Mouse (Mus musculus): ENCODE data around the gene Micall2.
A peak's percentile ranks its signal among the peaks of the same experiment; 100 is the strongest.
"Not testable (repeated sequence)": the region's sequence is repeated elsewhere in the genome, so short reads cannot be mapped to it uniquely, and the experiment has no call there.

The Micall2 gene

DNA sequence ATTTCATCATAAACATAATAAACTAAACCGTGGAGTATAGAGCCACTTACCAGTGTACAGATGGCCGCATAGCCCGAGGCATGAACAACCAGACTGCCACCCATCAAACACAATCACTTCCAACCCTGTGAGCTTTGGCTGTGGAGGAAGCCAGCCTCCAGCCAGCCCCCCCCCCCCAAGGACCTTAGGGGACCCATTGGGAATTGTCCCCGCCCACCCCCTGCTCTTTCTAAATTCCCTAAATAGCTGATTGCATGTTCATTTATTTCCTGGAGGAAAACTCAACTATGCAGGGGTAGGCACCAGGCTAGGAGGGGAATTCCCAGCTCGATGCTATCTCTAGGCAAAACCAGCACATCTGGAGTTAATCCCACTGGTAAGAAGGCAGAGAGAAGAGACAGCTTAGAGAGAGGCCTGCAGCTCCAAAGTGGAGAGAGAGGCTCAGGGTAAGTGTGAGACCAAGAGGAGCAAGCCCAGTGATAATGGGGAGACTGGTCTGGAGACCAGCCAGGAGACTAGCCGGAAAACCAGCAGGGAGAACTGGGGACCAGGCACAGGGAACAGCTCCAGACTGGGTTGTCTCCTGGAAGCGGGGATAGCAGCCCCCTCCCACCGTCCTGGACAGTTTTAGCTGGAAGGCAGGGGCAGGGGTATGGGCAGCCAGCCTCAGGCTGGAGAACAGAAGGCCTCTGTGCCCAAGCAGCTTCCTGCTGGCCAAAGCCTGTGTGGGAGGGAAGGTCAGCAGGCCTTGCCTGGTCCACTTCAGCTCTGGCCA lies 5.2 kb downstream of the Micall2 start:
- DNase-seq = peak; percentile 49

DNA sequence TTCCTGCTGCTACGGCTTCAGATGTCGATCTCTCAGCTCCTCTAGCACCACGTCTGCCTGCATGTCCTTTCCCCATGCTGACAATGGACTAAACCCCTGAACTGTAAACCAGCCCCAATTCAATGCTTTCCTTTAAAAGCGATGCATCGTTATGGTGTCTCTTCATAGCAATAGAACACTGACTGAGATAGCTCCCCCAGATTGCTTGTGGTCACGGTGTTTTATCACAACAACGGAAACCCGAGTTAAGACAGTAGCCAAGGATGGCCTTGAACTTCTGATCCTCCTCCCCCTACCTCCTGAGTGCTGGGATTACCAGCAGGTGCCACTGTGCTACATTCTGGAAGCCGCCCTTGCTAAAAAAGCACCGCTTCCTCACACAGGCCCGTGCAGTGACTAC lies 8.9 kb downstream of the Micall2 start:
- DNase-seq = no peak

- DNase-seq = no peak
Measured at GRCm38 (mm10) chr5:139726186-139726585, 9.9 kb downstream of the Micall2 start.

GRCm38 (mm10) chr5:139724336-139725116 lies 11.6 kb downstream of the Micall2 start:
- DNase-seq = peak; percentile 65 to 67

GRCm38 (mm10) chr5:139723113-139723512 lies 13.0 kb downstream of the Micall2 start:
- DNase-seq = peak; percentile 60 to 68

DNA sequence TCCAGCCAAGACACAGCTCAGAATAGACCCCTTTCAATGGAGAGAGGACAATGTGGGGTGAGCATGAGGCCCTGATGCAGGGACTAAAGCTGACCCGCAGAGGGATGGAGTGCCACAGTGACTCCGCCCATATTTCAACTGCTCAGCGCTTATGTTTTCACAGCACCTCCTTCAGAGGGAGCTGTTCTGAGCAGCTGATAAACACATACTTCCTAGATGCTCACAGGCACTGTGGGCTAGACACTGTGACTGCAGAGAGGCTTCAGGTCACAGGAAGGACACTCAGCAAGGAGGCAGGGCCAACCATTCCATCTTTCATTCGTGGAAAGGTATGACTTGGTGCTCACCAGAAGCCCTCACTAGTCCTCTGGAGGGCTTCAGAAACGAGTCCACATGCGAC lies 13.4 kb downstream of the Micall2 start:
- peak in 1 of 2 experiments; percentile 34 for DNase-seq

DNA sequence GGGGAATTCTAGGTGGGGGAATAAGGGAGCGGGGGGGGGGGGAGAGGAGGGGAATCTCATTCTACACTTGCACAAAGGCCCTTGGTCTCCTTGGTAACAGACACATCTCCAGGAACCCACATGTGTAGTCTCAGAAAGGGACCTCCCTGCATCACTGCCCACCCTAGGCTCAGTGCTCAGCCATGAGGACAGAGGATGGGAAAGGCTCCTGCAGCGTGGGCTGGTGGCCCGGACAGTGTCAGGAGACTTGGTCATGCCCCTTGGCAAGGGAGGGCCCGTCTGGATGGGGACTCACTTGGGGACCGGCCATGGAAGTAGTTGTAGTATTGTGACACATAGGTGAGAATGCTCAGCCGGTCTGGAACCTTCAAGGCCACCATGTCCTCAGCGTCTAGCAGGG lies 17.2 kb downstream of the Micall2 start:
- peak in 1 of 2 experiments; percentile 29 for DNase-seq

DNA sequence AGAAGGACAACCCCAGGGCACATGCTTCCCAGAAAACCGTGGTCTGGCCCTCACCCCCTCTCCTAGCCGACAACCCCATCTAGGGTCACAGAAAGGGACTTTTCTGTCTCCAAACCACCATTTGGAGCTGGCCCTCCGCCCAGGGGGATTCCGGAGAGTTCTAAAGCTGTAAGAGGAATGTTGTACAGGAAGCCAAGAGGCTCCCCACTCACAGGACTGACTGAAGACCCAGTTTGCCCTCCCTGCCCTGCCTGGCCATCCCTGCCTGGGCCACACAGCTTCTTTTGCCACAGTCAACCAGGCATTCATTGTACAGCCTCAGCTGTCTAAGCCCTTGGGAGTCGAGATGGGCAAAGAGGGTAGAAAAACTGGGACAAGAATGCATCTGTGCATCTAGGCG lies 17.6 kb downstream of the Micall2 start:
- peak; percentile 62 to 68 for DNase-seq

DNA sequence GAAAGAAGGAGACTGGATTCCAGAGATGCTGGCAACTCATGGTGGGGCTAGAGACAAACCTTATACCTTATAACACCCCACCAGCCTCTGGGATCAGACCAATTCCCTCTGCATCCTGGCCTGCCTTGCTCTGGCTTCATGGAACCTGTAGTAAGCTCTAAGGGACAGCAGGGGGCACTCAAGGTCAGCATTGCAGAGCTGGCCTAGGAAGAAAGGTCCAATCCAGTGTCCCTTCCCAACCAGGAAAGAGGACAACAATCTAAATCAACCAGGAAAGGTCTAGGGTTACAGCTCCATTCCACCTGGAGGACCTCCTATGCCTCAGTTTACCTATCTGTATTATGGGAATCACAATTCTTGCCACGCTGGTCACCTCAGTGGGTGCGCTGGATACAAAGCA lies 18.4 kb downstream of the Micall2 start:
- peak; percentile 74 to 80 for DNase-seq

- DNase-seq = no peak
Measured at GRCm38 (mm10) chr5:139706496-139706895, 29.6 kb downstream of the Micall2 start.

GRCm38 (mm10) chr5:139702905-139703304 lies 33.2 kb downstream of the Micall2 start:
- DNase-seq = peak in 1 of 2 experiments; percentile 29

DNA sequence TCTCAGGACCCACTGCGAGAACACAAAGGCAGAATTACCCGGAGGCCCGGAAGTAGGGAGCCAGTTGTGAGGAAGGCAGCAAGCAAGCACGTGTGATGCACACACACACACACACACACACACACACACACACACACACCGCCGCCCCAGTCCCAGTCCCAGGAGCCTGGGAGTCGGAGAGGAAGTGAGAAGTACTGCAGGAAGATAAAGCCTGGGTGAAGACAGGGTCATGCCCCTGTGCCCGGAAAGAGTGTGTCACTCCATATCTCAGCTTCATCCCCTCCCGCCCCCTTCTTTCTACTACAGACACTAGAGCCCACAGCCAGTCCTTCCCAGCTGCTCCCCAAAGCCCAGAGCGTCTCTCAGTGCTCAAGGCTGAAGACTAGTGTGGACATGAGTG lies 33.9 kb downstream of the Micall2 start:
- no peak for DNase-seq

DNA sequence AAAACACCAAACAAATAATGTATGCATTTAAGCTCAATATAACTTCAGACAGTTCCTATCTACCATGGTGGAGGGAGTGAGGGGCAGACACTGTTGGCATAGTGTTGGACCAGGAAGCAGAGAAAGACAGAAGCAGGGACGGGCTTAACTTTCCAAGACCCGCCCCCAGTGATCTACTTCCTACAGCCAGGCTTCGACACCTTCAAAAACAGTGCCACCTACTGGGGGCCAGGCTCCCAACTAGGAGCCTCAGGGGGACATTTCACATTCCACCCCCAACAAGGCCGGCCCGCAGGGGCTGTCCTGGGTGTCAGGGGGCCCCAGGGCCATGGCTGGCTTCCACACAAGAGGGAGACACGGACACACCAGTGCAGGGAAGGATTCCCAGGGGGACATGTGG lies 39.2 kb downstream of the Micall2 start:
- no peak for DNase-seq

GRCm38 (mm10) chr5:139695876-139696275 lies 40.3 kb downstream of the Micall2 start:
- DNase-seq = not testable (repeated sequence)

GRCm38 (mm10) chr5:139694989-139695571 lies 41.1 kb downstream of the Micall2 start:
- DNase-seq = peak; percentile 92 to 96

GRCm38 (mm10) chr5:139694292-139694988 lies 41.7 kb downstream of the Micall2 start:
- DNase-seq = no peak

DNA sequence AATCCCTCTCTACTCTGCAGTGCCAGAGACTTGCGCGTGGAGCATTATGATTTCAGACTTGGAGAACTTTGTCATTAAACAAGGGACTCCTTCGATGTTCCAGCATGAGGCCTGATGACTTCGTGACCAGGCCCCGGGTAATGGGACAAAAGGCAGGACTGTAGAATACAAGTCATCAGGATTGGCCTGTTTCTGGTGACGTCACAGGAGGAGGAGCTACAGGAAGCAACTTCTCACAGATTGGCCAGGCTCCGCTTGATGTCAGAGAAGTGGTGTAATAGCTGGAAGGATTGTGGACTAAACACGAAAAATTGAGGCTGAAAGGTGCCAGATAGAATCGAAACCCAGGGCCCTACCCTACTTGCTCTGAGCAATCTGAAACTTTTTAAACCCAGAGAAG lies 45.3 kb downstream of the Micall2 start:
- no peak for DNase-seq

DNA sequence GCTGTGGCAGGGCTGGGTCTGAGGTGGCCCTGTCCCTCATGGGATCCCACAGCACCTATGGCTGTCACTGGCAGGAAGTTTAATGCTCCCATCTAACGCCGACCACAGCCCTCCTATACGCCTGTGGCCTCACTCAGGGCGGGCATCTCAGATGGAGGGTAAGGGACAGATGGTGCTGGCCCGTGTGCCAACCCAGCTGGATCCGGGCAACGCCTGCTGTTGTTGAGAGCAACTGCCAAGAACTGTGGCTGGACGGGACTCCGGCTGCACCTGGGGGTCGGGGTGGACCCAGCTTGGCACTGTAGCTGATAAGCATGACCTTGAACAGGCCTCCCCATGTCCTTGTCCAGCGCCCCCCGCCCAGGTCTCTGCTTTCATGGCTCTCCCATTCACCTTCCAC lies 47.8 kb downstream of the Micall2 start:
- DNase-seq = no peak

- peak; percentile 45 to 50 for DNase-seq
Measured at GRCm38 (mm10) chr5:139687646-139688045, 48.5 kb downstream of the Micall2 start.

GRCm38 (mm10) chr5:139686530-139687249 lies 49.4 kb downstream of the Micall2 start:
- no peak for DNase-seq

GRCm38 (mm10) chr5:139683228-139683627 lies 52.9 kb downstream of the Micall2 start:
- DNase-seq = no peak

DNA sequence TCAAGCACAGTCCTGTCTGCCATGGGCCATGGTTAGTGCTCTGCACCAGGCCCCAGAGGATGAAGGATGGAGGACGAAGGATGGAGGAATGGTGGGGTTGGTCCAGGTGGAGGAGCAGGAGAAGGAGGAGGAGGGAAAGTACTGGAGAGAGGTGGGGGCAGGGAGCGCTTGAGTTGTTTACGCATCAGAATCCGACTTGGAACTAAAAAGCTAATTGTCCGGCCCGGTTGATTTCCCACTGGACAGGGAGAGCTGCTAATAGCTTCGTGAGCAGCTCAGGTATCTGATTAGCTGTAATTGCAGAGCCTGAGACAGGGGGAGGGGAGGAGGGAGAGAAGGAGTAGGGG lies 53.5 kb downstream of the Micall2 start:
- no peak for DNase-seq
